Mouse (Mus musculus): ENCODE results near the gene Drg1. TPM values are rescaled to one million over a fixed set of nuclear protein-coding genes. Genes with fewer than 3 reads are reported as not detected.
A peak's percentile ranks its signal among the peaks of the same experiment; 100 is the strongest.

Gene Drg1
- polyA plus RNA-seq, 1 experiment from 2014 or later: 155 TPM

- WGBS: 53% methylated on average over 2 of the region's 2 CpGs
- H3K4me1 ChIP-seq (ENCODE audit: control insufficient read depth in 2 of 2, insufficient read depth in 2 of 2, low read length in 2 of 2): no peaks in the 10 kb centered on the region
- no peak overlapping the region for H3K4me2 ChIP-seq (ENCODE audit: low read length)
- H3K27me3 ChIP-seq (ENCODE audit: control insufficient read depth, insufficient read depth, low read length): no peaks in the 10 kb centered on the region
- no peak overlapping the region for H3K27ac ChIP-seq (replicated peaks in 1 of 2; ENCODE audit: control insufficient read depth in 1 of 2, insufficient read depth in 1 of 2, low read depth in 2 of 2, low read length in 2 of 2)
- no peaks in the 10 kb centered on the region for H3K36me3 ChIP-seq (ENCODE audit: control insufficient read depth, insufficient read depth, low read length)
- peaks cover 9% of the 10 kb centered on the region; the same call in 1 of the 2 replicates for H3K9me3 ChIP-seq (ENCODE audit: control insufficient read depth, low read length)
- no peak for ATAC-seq (ENCODE audit: insufficient number of reproducible peaks, insufficient read depth, low FRiP score, low read depth)
- H3K9ac ChIP-seq (ENCODE audit: low read length): no peak overlapping the region
- H3K4me3 ChIP-seq (ENCODE audit: control insufficient read depth in 1 of 2, insufficient read depth in 1 of 2, low read depth in 1 of 2, low read length in 2 of 2): no peak overlapping the region
Measured at GRCm38 (mm10) chr11:3279729-3280128, 13.5 kb upstream of the Drg1 start.

- WGBS: 50% methylated on average over 5 of the region's 5 CpGs
- Histone ChIP-seq H3K27ac (replicated peaks in 1 of 2; ENCODE audit: control insufficient read depth in 1 of 2, insufficient read depth in 1 of 2, low read depth in 2 of 2, low read length in 2 of 2) (no peak overlapping the region), H3K4me1 (ENCODE audit: control insufficient read depth in 2 of 2, insufficient read depth in 2 of 2, low read length in 2 of 2) (no peaks in the 10 kb centered on the region), H3K9me3 (ENCODE audit: control insufficient read depth, low read length) (peaks cover 9% of the 10 kb centered on the region; the same call in 1 of the 2 replicates), H3K36me3 (ENCODE audit: control insufficient read depth, insufficient read depth, low read length) (no peaks in the 10 kb centered on the region), H3K9ac (ENCODE audit: low read length) (no peak overlapping the region), H3K4me3 (ENCODE audit: control insufficient read depth in 1 of 2, insufficient read depth in 1 of 2, low read depth in 1 of 2, low read length in 2 of 2) (no peak overlapping the region), H3K27me3 (ENCODE audit: control insufficient read depth, insufficient read depth, low read length) (no peaks in the 10 kb centered on the region), H3K4me2 (ENCODE audit: low read length) (no peak overlapping the region)
- no peak for ATAC-seq (ENCODE audit: insufficient number of reproducible peaks, insufficient read depth, low FRiP score, low read depth)
Measured at GRCm38 (mm10) chr11:3278351-3278750, 12.1 kb upstream of the Drg1 start.

GRCm38 (mm10) chr11:3269241-3269640 is 3.0 kb upstream of the Drg1 start:
- no peaks in the 10 kb centered on the region for H3K27me3 ChIP-seq (ENCODE audit: control insufficient read depth, insufficient read depth, low read length)
- no peak overlapping the region for H3K4me2 ChIP-seq (ENCODE audit: low read length)
- peaks cover 2 to 11% of the 10 kb centered on the region in 2 experiments for H3K4me1 ChIP-seq (ENCODE audit: control insufficient read depth in 2 of 2, insufficient read depth in 2 of 2, low read length in 2 of 2)
- no peak overlapping the region for H3K27ac ChIP-seq (replicated peaks in 1 of 2; ENCODE audit: control insufficient read depth in 1 of 2, insufficient read depth in 1 of 2, low read depth in 2 of 2, low read length in 2 of 2)
- no peaks in the 10 kb centered on the region for H3K9me3 ChIP-seq (ENCODE audit: control insufficient read depth, low read length)
- H3K9ac ChIP-seq (ENCODE audit: low read length): no peak overlapping the region
- H3K4me3 ChIP-seq (ENCODE audit: control insufficient read depth in 1 of 2, insufficient read depth in 1 of 2, low read depth in 1 of 2, low read length in 2 of 2): no peak overlapping the region
- ATAC-seq (ENCODE audit: insufficient number of reproducible peaks, insufficient read depth, low FRiP score, low read depth): no peak
- WGBS: 44% methylated on average over 4 of the region's 4 CpGs
- H3K36me3 ChIP-seq (ENCODE audit: control insufficient read depth, insufficient read depth, low read length): peaks cover 6% of the 10 kb centered on the region

- 41% methylated on average over 7 of the region's 7 CpGs for WGBS
Measured at GRCm38 (mm10) chr11:3267133-3267532, 918 bp upstream of the Drg1 start.

GRCm38 (mm10) chr11:3265291-3266078 is 730 bp downstream of the Drg1 start:
- H3K9me3 ChIP-seq (ENCODE audit: control insufficient read depth, low read length): no peaks in the 10 kb centered on the region
- peak overlapping the region; percentile 85 for H3K4me2 ChIP-seq (ENCODE audit: low read length)
- H3K4me3 ChIP-seq (ENCODE audit: control insufficient read depth in 1 of 2, insufficient read depth in 1 of 2, low read depth in 1 of 2, low read length in 2 of 2): peak overlapping the region; percentile 89 to 98
- no peak for ATAC-seq (ENCODE audit: insufficient number of reproducible peaks, insufficient read depth, low FRiP score, low read depth)
- peaks cover 2 to 11% of the 10 kb centered on the region in 2 experiments for H3K4me1 ChIP-seq (ENCODE audit: control insufficient read depth in 2 of 2, insufficient read depth in 2 of 2, low read length in 2 of 2)
- peak overlapping the region; percentile 100 for H3K9ac ChIP-seq (ENCODE audit: low read length)
- H3K27ac ChIP-seq (replicated peaks in 1 of 2; ENCODE audit: control insufficient read depth in 1 of 2, insufficient read depth in 1 of 2, low read depth in 2 of 2, low read length in 2 of 2): peak overlapping the region; percentile 86 to 96
- under 1% methylated on average over 26 of the region's 26 CpGs for WGBS
- H3K27me3 ChIP-seq (ENCODE audit: control insufficient read depth, insufficient read depth, low read length): no peaks in the 10 kb centered on the region
- H3K36me3 ChIP-seq (ENCODE audit: control insufficient read depth, insufficient read depth, low read length): peaks cover 42% of the 10 kb centered on the region

More at GRCm38 (mm10) chr11:3267133-3267532, 918 bp upstream of the Drg1 start:
- Histone ChIP-seq H3K9me3 (ENCODE audit: control insufficient read depth, low read length) (no peaks in the 10 kb centered on the region), H3K4me1 (ENCODE audit: control insufficient read depth in 2 of 2, insufficient read depth in 2 of 2, low read length in 2 of 2) (peaks cover 2 to 11% of the 10 kb centered on the region in 2 experiments), H3K4me3 (ENCODE audit: control insufficient read depth in 1 of 2, insufficient read depth in 1 of 2, low read depth in 1 of 2, low read length in 2 of 2) (peak overlapping the region in 1 of 2 experiments; percentile 98; a peak in 2 of 4 replicates), H3K27me3 (ENCODE audit: control insufficient read depth, insufficient read depth, low read length) (no peaks in the 10 kb centered on the region), H3K36me3 (ENCODE audit: control insufficient read depth, insufficient read depth, low read length) (peaks cover 27% of the 10 kb centered on the region), H3K9ac (ENCODE audit: low read length) (peak overlapping the region; percentile 100), H3K27ac (replicated peaks in 1 of 2; ENCODE audit: control insufficient read depth in 1 of 2, insufficient read depth in 1 of 2, low read depth in 2 of 2, low read length in 2 of 2) (peak overlapping the region in 1 of 2 experiments; percentile 96; a peak in 2 of 4 replicates), H3K4me2 (ENCODE audit: low read length) (peak overlapping the region; percentile 85)
- no peak for ATAC-seq (ENCODE audit: insufficient number of reproducible peaks, insufficient read depth, low FRiP score, low read depth)

- H3K4me2 ChIP-seq (ENCODE audit: low read length): no peak overlapping the region
- no peaks in the 10 kb centered on the region for H3K9me3 ChIP-seq (ENCODE audit: control insufficient read depth, low read length)
- H3K27ac ChIP-seq (replicated peaks in 1 of 2; ENCODE audit: control insufficient read depth in 1 of 2, insufficient read depth in 1 of 2, low read depth in 2 of 2, low read length in 2 of 2): no peak overlapping the region
- 94% methylated on average over 1 of the region's 1 CpGs for WGBS
- H3K4me3 ChIP-seq (ENCODE audit: control insufficient read depth in 1 of 2, insufficient read depth in 1 of 2, low read depth in 1 of 2, low read length in 2 of 2): no peak overlapping the region
- H3K4me1 ChIP-seq (ENCODE audit: control insufficient read depth in 2 of 2, insufficient read depth in 2 of 2, low read length in 2 of 2): peaks cover 0 to 3% of the 10 kb centered on the region in 2 experiments; a peak in 3 of 4 replicates
- H3K9ac ChIP-seq (ENCODE audit: low read length): no peak overlapping the region
- ATAC-seq (ENCODE audit: insufficient number of reproducible peaks, insufficient read depth, low FRiP score, low read depth): no peak
- peaks cover 96% of the 10 kb centered on the region for H3K36me3 ChIP-seq (ENCODE audit: control insufficient read depth, insufficient read depth, low read length)
- no peaks in the 10 kb centered on the region for H3K27me3 ChIP-seq (ENCODE audit: control insufficient read depth, insufficient read depth, low read length)
Measured at GRCm38 (mm10) chr11:3259537-3259936, 6.7 kb downstream of the Drg1 start.

- Histone ChIP-seq H3K36me3 (ENCODE audit: control insufficient read depth, insufficient read depth, low read length) (peaks cover 99% of the 10 kb centered on the region), H3K27me3 (ENCODE audit: control insufficient read depth, insufficient read depth, low read length) (no peaks in the 10 kb centered on the region), H3K9ac (ENCODE audit: low read length) (no peak overlapping the region), H3K9me3 (ENCODE audit: control insufficient read depth, low read length) (no peaks in the 10 kb centered on the region), H3K27ac (replicated peaks in 1 of 2; ENCODE audit: control insufficient read depth in 1 of 2, insufficient read depth in 1 of 2, low read depth in 2 of 2, low read length in 2 of 2) (peak overlapping the region; percentile 41 to 52; a peak in 3 of 4 replicates), H3K4me3 (ENCODE audit: control insufficient read depth in 1 of 2, insufficient read depth in 1 of 2, low read depth in 1 of 2, low read length in 2 of 2) (no peak overlapping the region), H3K4me2 (ENCODE audit: low read length) (no peak overlapping the region), H3K4me1 (ENCODE audit: control insufficient read depth in 2 of 2, insufficient read depth in 2 of 2, low read length in 2 of 2) (peaks cover 0 to 6% of the 10 kb centered on the region in 2 experiments; a peak in 1 of 4 replicates)
- ATAC-seq (ENCODE audit: insufficient number of reproducible peaks, insufficient read depth, low FRiP score, low read depth): no peak
- 54% methylated on average over 2 of the region's 2 CpGs for WGBS
Measured at GRCm38 (mm10) chr11:3247387-3247786, 18.8 kb downstream of the Drg1 start.
